Mouse (Mus musculus) lung, embryonic 16.5 days (tissue): ENCODE measurements around the gene Des. TPM values are rescaled to one million over a fixed set of nuclear protein-coding genes. Genes with fewer than 3 reads are reported as not detected.

Experiments
- ATAC-seq: fragments of 200-750 bp; cut with Nextera tagmentation; 2 replicates; pipeline ENCODE4 v1.8.0; 2017; ENCODE audit warnings: low read depth, mild to moderate bottlenecking, moderate library complexity
- H3K27ac ChIP-seq: fragments of 300-500 bp; sonication (generic); 2 replicates; pipeline ENCODE4 v1.5.1; 2014; ENCODE audit warnings: mild to moderate bottlenecking, control low read depth, low read length
- H3K27me3 ChIP-seq: fragments of 300-500 bp; sonication (generic); 2 replicates; pipeline ENCODE4 v1.6.1; 2014; ENCODE audit warnings: low read depth, low read length, mixed read lengths; ENCODE audit not compliant: control insufficient read depth, insufficient read depth
- H3K36me3 ChIP-seq: fragments of 300-500 bp; sonication (generic); 2 replicates; pipeline ENCODE4 v1.6.1; 2014; ENCODE audit warnings: low read length; ENCODE audit not compliant: control insufficient read depth, insufficient read depth
- H3K4me1 ChIP-seq: fragments of 300-500 bp; sonication (generic); replicated peaks from 2 replicates; pipeline ENCODE4 v1.6.1; 2014; ENCODE audit warnings: low read length, mixed read lengths; ENCODE audit not compliant: control insufficient read depth, insufficient read depth
- H3K4me2 ChIP-seq: fragments of 300-500 bp; sonication (generic); 2 replicates; pipeline ENCODE4 v1.6.1; 2014; ENCODE audit warnings: low read depth, low read length, control low read depth
- H3K4me3 ChIP-seq: fragments of 300-500 bp; sonication (generic); 2 replicates; pipeline ENCODE4 v1.5.1; 2014; ENCODE audit warnings: mild to moderate bottlenecking, low read length, control low read depth
- H3K9ac ChIP-seq: fragments of 300-500 bp; sonication (generic); 2 replicates; pipeline ENCODE4 v1.6.1; 2014; ENCODE audit warnings: low read length, control low read depth
- H3K9me3 ChIP-seq: fragments of 300-500 bp; sonication (generic); 2 replicates; pipeline ENCODE4 v1.6.1; 2016; ENCODE audit warnings: low read length; ENCODE audit not compliant: control insufficient read depth
- WGBS: fragments of 180-500 bp; shearing (Covaris S2); extraction: QIAGEN DNeasy Blood & Tissue Kit; methylation state at CpG from one replicate; pipeline ENCODE4 v1.1.7; 2014; 5-methylcytosine and 5-hydroxymethylcytosine counted together
- polyA plus RNA-seq: library from polyadenylated mRNA; unstranded; fragments of >200 nt; fragmentation: Nextera tagmentation; extraction: Ambion mirVana; gene quantifications from 2 replicates; pipeline ENCODE4 v1.2.1, GENCODE M21; 2015

Gene Des
- polyA plus RNA-seq, 1 experiment from 2014 or later: 57.1 TPM

- Histone ChIP-seq H3K9me3 (no peaks in the 10 kb centered on the region), H3K9ac (no peak overlapping the region), H3K4me3 (no peak overlapping the region), H3K4me2 (no peak overlapping the region), H3K36me3 (peaks cover 1% of the 10 kb centered on the region; the same call in 1 of the 2 replicates), H3K27me3 (no peaks in the 10 kb centered on the region), H3K4me1 (peaks cover 12% of the 10 kb centered on the region; the same call in 1 of the 2 replicates), H3K27ac (no peak overlapping the region)
- 60% methylated on average over 10 of the region's 10 CpGs for WGBS
- ATAC-seq: no peak
These were observed 41.0 kb upstream of the Des start for GRCm38 (mm10) chr1:75319166-75319565.

GRCm38 (mm10) chr1:75327461-75327860 is 32.7 kb upstream of the Des start:
- Histone ChIP-seq H3K9ac (no peak overlapping the region), H3K4me1 (no peaks in the 10 kb centered on the region), H3K9me3 (no peaks in the 10 kb centered on the region), H3K4me2 (no peak overlapping the region), H3K27me3 (no peaks in the 10 kb centered on the region), H3K27ac (no peak overlapping the region), H3K36me3 (no peaks in the 10 kb centered on the region), H3K4me3 (no peak overlapping the region)
- no peak for ATAC-seq

GRCm38 (mm10) chr1:75331271-75331670 is 28.9 kb upstream of the Des start:
- ATAC-seq: no peak
- H3K27me3 ChIP-seq: no peaks in the 10 kb centered on the region
- WGBS: 60% methylated on average over 1 of the region's 1 CpGs
- no peaks in the 10 kb centered on the region for H3K9me3 ChIP-seq
- no peaks in the 10 kb centered on the region for H3K36me3 ChIP-seq
- H3K4me1 ChIP-seq: no peaks in the 10 kb centered on the region
- no peak overlapping the region for H3K4me3 ChIP-seq
- H3K27ac ChIP-seq: no peak overlapping the region
- H3K4me2 ChIP-seq: no peak overlapping the region
- no peak overlapping the region for H3K9ac ChIP-seq

- whole genome bisulfite sequencing: 40% methylated on average over 3 of the region's 3 CpGs
- H3K27me3 ChIP-seq: no peaks in the 10 kb centered on the region
These were observed 23.7 kb upstream of the Des start for GRCm38 (mm10) chr1:75336461-75336860.

GRCm38 (mm10) chr1:75337097-75337496 is 23.0 kb upstream of the Des start:
- Histone ChIP-seq H3K4me2 (no peak overlapping the region), H3K4me3 (no peak overlapping the region), H3K36me3 (no peaks in the 10 kb centered on the region), H3K4me1 (peaks cover 15% of the 10 kb centered on the region), H3K27ac (no peak overlapping the region), H3K9me3 (no peaks in the 10 kb centered on the region), H3K27me3 (peaks cover 2% of the 10 kb centered on the region; the same call in 1 of the 2 replicates), H3K9ac (no peak overlapping the region)
- ATAC-seq: no peak
- 45% methylated on average over 9 of the region's 9 CpGs for WGBS

More at GRCm38 (mm10) chr1:75336461-75336860, 23.7 kb upstream of the Des start:
- Histone ChIP-seq H3K4me2 (no peak overlapping the region), H3K4me1 (peaks cover 15% of the 10 kb centered on the region), H3K4me3 (no peak overlapping the region), H3K27ac (no peak overlapping the region), H3K36me3 (no peaks in the 10 kb centered on the region), H3K9ac (no peak overlapping the region), H3K9me3 (no peaks in the 10 kb centered on the region)
- no peak for ATAC-seq

GRCm38 (mm10) chr1:75338091-75338694 is 21.9 kb upstream of the Des start:
- Histone ChIP-seq H3K4me2 (peak overlapping the region; percentile 23; the same call in 1 of the 2 replicates), H3K9ac (peak overlapping the region; percentile 2; the same call in 1 of the 2 replicates), H3K4me1 (peaks cover 15% of the 10 kb centered on the region), H3K9me3 (no peaks in the 10 kb centered on the region), H3K4me3 (no peak overlapping the region), H3K27ac (peak overlapping the region; percentile 68; the same call in 1 of the 2 replicates), H3K36me3 (no peaks in the 10 kb centered on the region), H3K27me3 (peaks cover 2% of the 10 kb centered on the region; the same call in 1 of the 2 replicates)
- peak; percentile 49; the same call in 1 of the 2 replicates for ATAC-seq
- 10% methylated on average over 11 of the region's 11 CpGs for WGBS

GRCm38 (mm10) chr1:75339337-75339736 is 20.8 kb upstream of the Des start:
- peaks cover 2% of the 10 kb centered on the region; the same call in 1 of the 2 replicates for H3K27me3 ChIP-seq
- H3K9me3 ChIP-seq: no peaks in the 10 kb centered on the region
- H3K27ac ChIP-seq: no peak overlapping the region
- no peak overlapping the region for H3K4me2 ChIP-seq
- 35% methylated on average over 9 of the region's 9 CpGs for WGBS
- H3K36me3 ChIP-seq: no peaks in the 10 kb centered on the region
- H3K9ac ChIP-seq: no peak overlapping the region
- peaks cover 24% of the 10 kb centered on the region for H3K4me1 ChIP-seq
- no peak for ATAC-seq
- no peak overlapping the region for H3K4me3 ChIP-seq

- Histone ChIP-seq H3K4me2 (no peak overlapping the region), H3K9ac (no peak overlapping the region), H3K27me3 (peaks cover 2% of the 10 kb centered on the region; the same call in 1 of the 2 replicates), H3K36me3 (no peaks in the 10 kb centered on the region), H3K4me3 (no peak overlapping the region), H3K4me1 (peaks cover 32% of the 10 kb centered on the region), H3K27ac (no peak overlapping the region), H3K9me3 (no peaks in the 10 kb centered on the region)
- no peak for ATAC-seq
- 81% methylated on average over 2 of the region's 2 CpGs for WGBS
These were observed 19.6 kb upstream of the Des start for GRCm38 (mm10) chr1:75340519-75340918.

- no peak overlapping the region for H3K4me3 ChIP-seq
- no peak overlapping the region for H3K9ac ChIP-seq
- H3K27me3 ChIP-seq: peaks cover 2% of the 10 kb centered on the region; the same call in 1 of the 2 replicates
- ATAC-seq: no peak
- under 1% methylated on average over 8 of the region's 8 CpGs for WGBS
- peaks cover 26% of the 10 kb centered on the region for H3K4me1 ChIP-seq
- H3K36me3 ChIP-seq: no peaks in the 10 kb centered on the region
- no peak overlapping the region for H3K4me2 ChIP-seq
- H3K27ac ChIP-seq: no peak overlapping the region
- H3K9me3 ChIP-seq: no peaks in the 10 kb centered on the region
These were observed 17.2 kb upstream of the Des start for GRCm38 (mm10) chr1:75342874-75343416.
